Mouse (Mus musculus): Measurements from ENCODE around the gene Chd1. TPM values are rescaled to one million over a fixed set of nuclear protein-coding genes. Genes with fewer than 3 reads are reported as not detected.

Chd1 gene
- polyA plus RNA-seq, 1 experiment from 2014 or later: 45.8 TPM

- H3K4me3 ChIP-seq: no peak overlapping the region
- no peaks in the 10 kb centered on the region for H3K27me3 ChIP-seq
- H3K9ac ChIP-seq (replicated peaks): no peak overlapping the region
- no peaks in the 10 kb centered on the region for H3K36me3 ChIP-seq
- ATAC-seq (ENCODE audit: low FRiP score, low read depth): 0 out of 2 replicates have a peak, but pooled peaks have one; percentile 45
- no peak overlapping the region for H3K4me2 ChIP-seq (replicated peaks)
- 65% methylated on average over 3 of the region's 3 CpGs for WGBS
- no peaks in the 10 kb centered on the region for H3K4me1 ChIP-seq
- H3K9me3 ChIP-seq: no peaks in the 10 kb centered on the region
- H3K27ac ChIP-seq (replicated peaks): no peak overlapping the region
Measured at GRCm38 (mm10) chr17:15799195-15799793, 94.5 kb downstream of the Chd1 start.

GRCm38 (mm10) chr17:15804008-15804812 lies 99.4 kb downstream of the Chd1 start:
- Histone ChIP-seq H3K36me3 (peaks cover 19% of the 10 kb centered on the region), H3K4me3 (no peak overlapping the region), H3K27ac (replicated peaks) (no peak overlapping the region), H3K4me2 (replicated peaks) (no peak overlapping the region), H3K9me3 (no peaks in the 10 kb centered on the region), H3K27me3 (no peaks in the 10 kb centered on the region), H3K4me1 (peaks cover 18% of the 10 kb centered on the region), H3K9ac (replicated peaks) (no peak overlapping the region)
- 56% methylated on average over 15 of the region's 15 CpGs for WGBS
- ATAC-seq (ENCODE audit: low FRiP score, low read depth): peak; percentile 43; the same call in 1 of the 2 replicates

DNA sequence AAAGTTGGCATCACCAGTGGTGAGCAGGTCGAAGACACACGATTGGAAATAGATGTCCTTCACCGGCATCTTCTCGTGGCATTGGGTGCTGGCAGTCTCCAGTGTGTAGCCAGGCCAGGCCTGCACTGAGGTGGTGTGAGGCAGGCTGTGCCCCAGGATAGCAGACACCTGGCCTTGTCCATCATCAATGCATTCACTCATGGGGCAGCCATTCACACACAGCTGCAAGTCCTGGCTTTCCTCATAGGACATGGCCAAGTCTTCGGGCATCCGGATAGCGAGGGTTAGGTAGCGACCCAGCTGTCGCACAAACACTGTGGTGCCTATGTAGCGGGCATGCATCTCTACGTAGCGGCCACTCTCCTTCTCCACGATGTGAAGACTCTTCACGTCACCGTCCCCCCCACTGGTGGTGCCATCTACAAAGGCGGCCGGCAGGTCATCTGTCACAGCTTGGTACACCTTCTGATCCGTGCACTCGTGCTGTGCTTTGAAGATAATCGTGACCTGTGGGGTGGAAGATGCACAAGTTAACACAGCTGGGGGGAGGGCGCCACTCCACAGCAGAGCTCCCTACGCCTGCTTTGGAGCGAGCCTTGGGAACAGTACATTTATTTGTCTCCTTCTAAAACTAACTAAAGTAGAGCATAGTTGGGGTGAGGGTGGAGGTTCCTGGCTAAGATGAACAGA lies 102.7 kb downstream of the Chd1 start:
- Histone ChIP-seq H3K9me3 (no peaks in the 10 kb centered on the region), H3K4me2 (replicated peaks) (no peak overlapping the region), H3K27me3 (no peaks in the 10 kb centered on the region), H3K27ac (replicated peaks) (no peak overlapping the region), H3K9ac (replicated peaks) (no peak overlapping the region), H3K36me3 (peaks cover 23% of the 10 kb centered on the region), H3K4me3 (no peak overlapping the region), H3K4me1 (peaks cover 45% of the 10 kb centered on the region)
- peak; percentile 8; the same call in 1 of the 2 replicates for ATAC-seq (ENCODE audit: low FRiP score, low read depth)
- WGBS: 87% methylated on average over 23 of the region's 23 CpGs

DNA sequence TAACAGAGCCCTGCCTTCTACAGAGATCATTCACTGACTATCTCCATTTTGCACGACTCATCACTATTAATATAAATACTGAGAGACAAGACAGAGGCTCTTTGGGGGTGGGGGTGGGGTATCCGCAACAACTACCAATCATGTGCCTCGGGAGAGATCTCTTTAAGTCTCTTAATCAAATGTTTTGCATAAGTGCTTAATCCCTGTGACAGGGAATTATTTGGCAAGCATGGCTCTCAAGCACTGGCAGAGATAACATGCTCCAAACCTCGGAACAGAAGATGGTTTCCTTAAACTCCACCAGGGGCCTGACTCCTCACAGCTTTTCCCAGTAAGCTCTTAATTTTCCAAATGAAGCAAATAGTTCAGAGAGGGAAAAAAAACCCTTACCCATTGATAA lies 103.2 kb downstream of the Chd1 start:
- no peak overlapping the region for H3K4me3 ChIP-seq
- peaks cover 47% of the 10 kb centered on the region for H3K4me1 ChIP-seq
- H3K4me2 ChIP-seq (replicated peaks): no peak overlapping the region
- H3K27me3 ChIP-seq: no peaks in the 10 kb centered on the region
- ATAC-seq (ENCODE audit: low FRiP score, low read depth): peak; percentile 17; the same call in 1 of the 2 replicates
- no peaks in the 10 kb centered on the region for H3K9me3 ChIP-seq
- H3K9ac ChIP-seq (replicated peaks): no peak overlapping the region
- WGBS: 40% methylated on average over 4 of the region's 4 CpGs
- peak overlapping the region; percentile 27; the same call in 1 of the 2 replicates for H3K27ac ChIP-seq (replicated peaks)
- H3K36me3 ChIP-seq: peaks cover 27% of the 10 kb centered on the region

DNA sequence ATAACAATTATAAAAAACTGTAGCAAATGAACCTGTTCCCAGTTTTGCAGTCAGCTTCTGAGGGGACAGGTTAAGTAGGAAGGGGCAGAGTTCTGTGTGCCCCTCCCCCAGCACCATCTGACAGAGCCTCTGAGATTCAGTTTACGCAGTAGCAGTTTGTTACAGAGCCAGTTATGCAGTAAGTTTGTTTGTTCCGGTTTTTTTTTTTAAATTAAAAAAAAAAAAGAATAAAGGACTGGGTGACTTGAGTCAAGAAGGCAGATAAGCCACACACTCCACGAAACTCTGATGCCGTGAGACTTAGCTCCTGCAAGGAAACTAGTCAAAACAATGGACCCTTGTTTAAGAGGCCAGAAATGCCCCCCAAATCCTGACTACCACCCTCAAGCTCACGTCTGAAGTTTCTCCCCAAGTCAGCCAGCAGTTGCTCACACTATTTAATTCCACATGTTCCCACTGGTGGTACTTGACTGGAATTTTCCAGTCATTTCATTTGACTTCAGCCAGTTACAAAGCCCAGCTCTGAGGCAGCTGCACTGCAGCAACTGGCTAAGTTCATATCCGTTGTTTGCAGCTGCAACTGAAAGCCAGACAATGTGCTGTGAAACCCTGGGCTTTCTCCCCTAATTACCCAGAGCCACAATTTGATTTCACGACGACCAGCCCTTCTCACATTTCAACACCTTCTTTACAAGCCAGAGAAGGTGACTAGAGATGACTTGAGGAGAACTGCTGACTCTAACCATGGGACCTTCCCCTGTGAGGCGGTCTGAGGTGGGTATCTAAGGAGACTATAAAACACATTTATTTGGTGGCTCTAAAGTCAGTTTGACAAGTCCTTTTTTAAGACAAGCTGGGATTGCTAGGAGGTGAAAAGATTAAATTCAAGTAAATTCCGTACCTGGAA lies 104.0 kb downstream of the Chd1 start:
- no peaks in the 10 kb centered on the region for H3K9me3 ChIP-seq
- peaks cover 49% of the 10 kb centered on the region for H3K4me1 ChIP-seq
- H3K4me3 ChIP-seq: no peak overlapping the region
- WGBS: 22% methylated on average over 10 of the region's 10 CpGs
- H3K4me2 ChIP-seq (replicated peaks): peak overlapping the region; percentile 7; the same call in 1 of the 2 replicates
- peak overlapping the region; percentile 27 for H3K27ac ChIP-seq (replicated peaks)
- ATAC-seq (ENCODE audit: low FRiP score, low read depth): peak; percentile 9; the same call in 1 of the 2 replicates
- H3K36me3 ChIP-seq: peaks cover 27% of the 10 kb centered on the region
- no peak overlapping the region for H3K9ac ChIP-seq (replicated peaks)
- H3K27me3 ChIP-seq: no peaks in the 10 kb centered on the region

- Histone ChIP-seq H3K4me3 (no peak overlapping the region), H3K9ac (replicated peaks) (no peak overlapping the region), H3K4me1 (peaks cover 60% of the 10 kb centered on the region), H3K27me3 (no peaks in the 10 kb centered on the region), H3K36me3 (peaks cover 27% of the 10 kb centered on the region), H3K27ac (replicated peaks) (no peak overlapping the region), H3K9me3 (no peaks in the 10 kb centered on the region), H3K4me2 (replicated peaks) (no peak overlapping the region)
- 54% methylated on average over 2 of the region's 2 CpGs for WGBS
- no peak for ATAC-seq (ENCODE audit: low FRiP score, low read depth)
Measured at GRCm38 (mm10) chr17:15809949-15810348, 105.2 kb downstream of the Chd1 start.

DNA sequence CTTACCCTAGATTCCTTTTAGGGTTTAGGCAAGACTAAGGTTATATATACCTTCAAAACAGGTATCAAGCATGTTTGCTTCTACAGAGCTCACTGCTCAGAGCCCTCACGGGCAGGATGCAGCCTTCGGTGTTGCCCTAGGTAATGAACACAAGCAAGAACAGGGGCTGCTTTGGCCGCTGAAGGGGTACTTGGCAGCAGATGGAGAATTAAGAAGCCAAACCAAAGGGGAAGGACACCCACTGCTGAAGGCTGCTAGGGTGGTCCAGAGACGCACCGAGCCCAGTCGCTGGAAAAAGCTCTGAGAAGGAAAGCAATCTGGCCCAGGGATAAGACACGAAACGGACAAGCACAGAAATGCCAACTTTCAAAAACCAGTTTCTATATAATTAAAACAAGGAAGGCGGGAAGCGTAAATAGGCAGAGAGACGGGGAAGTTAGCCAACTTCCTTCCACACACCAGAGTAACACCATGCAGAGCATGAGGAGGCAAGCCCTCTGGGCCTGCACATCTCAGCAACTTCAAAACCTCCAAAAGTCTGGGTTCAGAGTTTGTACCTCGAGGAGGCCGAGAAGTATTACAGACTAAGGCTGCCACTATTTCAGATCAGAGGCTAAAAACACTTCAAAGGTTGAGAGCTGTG lies 107.5 kb downstream of the Chd1 start:
- no peak for ATAC-seq (ENCODE audit: low FRiP score, low read depth)

DNA sequence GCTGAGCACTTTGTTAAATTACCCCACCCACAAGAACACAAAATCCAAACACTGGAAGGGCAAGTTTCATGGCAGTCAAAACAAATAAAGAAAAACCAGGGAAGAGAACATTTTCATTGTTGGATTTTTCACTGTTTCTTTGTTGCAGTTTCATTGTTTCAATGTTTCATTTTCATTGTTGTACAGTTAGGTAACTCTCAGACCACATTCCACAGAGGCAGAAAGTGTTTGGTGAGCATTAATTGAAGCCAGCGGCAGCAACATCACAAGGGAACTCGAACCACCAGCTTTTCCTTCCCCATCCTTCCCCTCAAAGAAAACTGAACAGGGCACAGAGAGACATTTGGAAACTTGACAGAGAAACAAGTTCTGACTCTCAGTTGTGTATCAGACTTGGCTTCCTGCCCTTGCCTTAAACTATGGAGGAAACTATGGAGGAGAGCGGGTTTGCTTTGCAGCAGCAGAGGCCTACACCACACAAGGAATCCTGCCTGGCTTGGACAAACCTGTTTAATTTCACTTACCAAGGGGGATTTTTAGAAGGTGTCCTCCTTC lies 109.0 kb downstream of the Chd1 start:
- WGBS: 81% methylated on average over 3 of the region's 3 CpGs
- no peak for ATAC-seq (ENCODE audit: low FRiP score, low read depth)
- H3K4me1 ChIP-seq: peaks cover 57% of the 10 kb centered on the region
- H3K9ac ChIP-seq (replicated peaks): no peak overlapping the region
- no peak overlapping the region for H3K4me2 ChIP-seq (replicated peaks)
- H3K27me3 ChIP-seq: no peaks in the 10 kb centered on the region
- H3K36me3 ChIP-seq: peaks cover 34% of the 10 kb centered on the region
- no peaks in the 10 kb centered on the region for H3K9me3 ChIP-seq
- no peak overlapping the region for H3K27ac ChIP-seq (replicated peaks)
- H3K4me3 ChIP-seq: no peak overlapping the region

More for the DNA sequence above, 107.5 kb downstream of the Chd1 start:
- H3K9me3 ChIP-seq: no peaks in the 10 kb centered on the region
- 80% methylated on average over 13 of the region's 13 CpGs for WGBS
- H3K4me3 ChIP-seq: no peak overlapping the region
- H3K4me1 ChIP-seq: peaks cover 67% of the 10 kb centered on the region
- H3K9ac ChIP-seq (replicated peaks): no peak overlapping the region
- H3K27me3 ChIP-seq: no peaks in the 10 kb centered on the region
- H3K27ac ChIP-seq (replicated peaks): no peak overlapping the region
- H3K4me2 ChIP-seq (replicated peaks): no peak overlapping the region
- peaks cover 31% of the 10 kb centered on the region for H3K36me3 ChIP-seq

DNA sequence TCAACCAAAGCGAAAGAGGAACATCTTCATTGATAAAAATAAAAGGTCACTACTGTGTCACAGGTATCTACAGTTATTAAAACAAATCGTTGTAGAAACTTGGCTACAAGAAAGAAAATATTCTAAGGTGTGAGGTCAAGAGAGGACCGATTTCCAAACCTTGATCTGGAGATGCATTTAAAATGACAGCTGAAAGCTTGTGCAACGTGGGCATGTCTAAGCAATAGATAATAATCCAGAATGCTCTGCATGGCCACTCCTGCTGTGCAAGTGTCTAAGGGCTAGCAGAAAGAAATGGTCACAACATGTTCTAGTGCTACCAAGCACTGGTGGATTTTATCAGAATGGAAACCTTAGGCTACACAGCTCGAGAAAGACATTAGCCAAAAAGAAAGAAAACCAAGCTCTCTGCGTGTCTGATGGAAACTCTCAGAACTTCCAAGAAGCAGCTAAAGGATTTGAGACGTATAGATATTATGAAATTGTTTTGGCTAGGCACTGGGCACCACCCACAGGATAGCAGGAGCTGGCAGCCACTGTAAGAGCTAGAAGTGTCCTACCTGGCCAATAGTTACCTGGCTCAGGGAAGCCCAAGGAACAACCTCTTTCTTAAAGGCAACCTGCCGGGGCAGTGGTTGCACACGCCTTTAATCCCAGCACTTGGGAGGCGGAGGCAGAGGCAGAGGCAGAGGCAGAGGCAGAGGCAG lies 110.7 kb downstream of the Chd1 start:
- no peak overlapping the region for H3K27ac ChIP-seq (replicated peaks)
- H3K9me3 ChIP-seq: no peaks in the 10 kb centered on the region
- H3K27me3 ChIP-seq: no peaks in the 10 kb centered on the region
- peaks cover 48% of the 10 kb centered on the region; the same call in 1 of the 2 replicates for H3K4me1 ChIP-seq
- H3K9ac ChIP-seq (replicated peaks): no peak overlapping the region
- no peak overlapping the region for H3K4me3 ChIP-seq
- no peak for ATAC-seq (ENCODE audit: low FRiP score, low read depth)
- H3K36me3 ChIP-seq: peaks cover 48% of the 10 kb centered on the region
- 87% methylated on average over 10 of the region's 10 CpGs for WGBS
- H3K4me2 ChIP-seq (replicated peaks): no peak overlapping the region

DNA sequence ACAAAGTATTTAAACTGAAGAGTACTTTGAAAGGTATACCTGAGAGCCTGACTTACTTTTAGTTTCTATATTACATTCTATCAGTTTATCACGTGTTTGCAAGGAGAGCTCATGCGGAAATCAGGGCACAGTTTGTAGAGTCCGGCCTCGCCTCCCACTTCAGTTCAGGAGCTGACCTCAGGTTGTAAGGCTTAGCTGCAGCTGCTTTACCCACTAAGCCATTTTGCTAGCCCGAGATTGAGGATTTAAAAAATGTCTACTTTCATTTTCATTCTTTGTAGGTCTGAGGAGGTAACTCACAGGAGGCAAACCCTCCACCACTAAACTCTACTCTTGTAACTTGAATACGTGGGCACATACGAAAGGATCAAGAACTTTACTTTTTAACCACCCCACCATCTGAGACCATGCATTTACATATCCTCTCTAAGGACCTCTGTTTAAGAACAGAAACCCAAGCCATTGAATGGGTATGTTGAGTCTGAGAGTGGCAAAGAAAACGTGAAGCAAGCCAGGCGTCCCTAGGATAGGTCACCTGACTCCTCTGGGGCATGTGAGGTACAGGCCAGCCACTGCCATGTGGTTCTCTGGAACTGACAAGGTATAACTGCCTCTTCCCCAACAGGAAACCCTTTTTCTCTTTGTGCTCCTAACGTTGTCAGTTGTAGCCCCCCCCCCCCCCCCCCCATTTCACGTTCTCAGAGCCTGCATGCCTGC lies 111.8 kb downstream of the Chd1 start:
- Histone ChIP-seq H3K27me3 (no peaks in the 10 kb centered on the region), H3K9ac (replicated peaks) (no peak overlapping the region), H3K9me3 (no peaks in the 10 kb centered on the region), H3K4me2 (replicated peaks) (no peak overlapping the region), H3K36me3 (peaks cover 54% of the 10 kb centered on the region), H3K4me3 (no peak overlapping the region), H3K4me1 (peaks cover 44% of the 10 kb centered on the region; the same call in 1 of the 2 replicates), H3K27ac (replicated peaks) (no peak overlapping the region)
- 83% methylated on average over 11 of the region's 11 CpGs for WGBS
- no peak for ATAC-seq (ENCODE audit: low FRiP score, low read depth)

Measured in midbrain, embryonic 12.5 days (tissue).